Mouse (Mus musculus) spleen, adult 12 weeks (tissue): ENCODE results near the gene Zrsr1.

Experiments
- DNase-seq: peaks from one replicate; pipeline ENCODE4 v3.0.0; 2022; ENCODE audit warnings: low spot score

Zrsr1 gene

DNA sequence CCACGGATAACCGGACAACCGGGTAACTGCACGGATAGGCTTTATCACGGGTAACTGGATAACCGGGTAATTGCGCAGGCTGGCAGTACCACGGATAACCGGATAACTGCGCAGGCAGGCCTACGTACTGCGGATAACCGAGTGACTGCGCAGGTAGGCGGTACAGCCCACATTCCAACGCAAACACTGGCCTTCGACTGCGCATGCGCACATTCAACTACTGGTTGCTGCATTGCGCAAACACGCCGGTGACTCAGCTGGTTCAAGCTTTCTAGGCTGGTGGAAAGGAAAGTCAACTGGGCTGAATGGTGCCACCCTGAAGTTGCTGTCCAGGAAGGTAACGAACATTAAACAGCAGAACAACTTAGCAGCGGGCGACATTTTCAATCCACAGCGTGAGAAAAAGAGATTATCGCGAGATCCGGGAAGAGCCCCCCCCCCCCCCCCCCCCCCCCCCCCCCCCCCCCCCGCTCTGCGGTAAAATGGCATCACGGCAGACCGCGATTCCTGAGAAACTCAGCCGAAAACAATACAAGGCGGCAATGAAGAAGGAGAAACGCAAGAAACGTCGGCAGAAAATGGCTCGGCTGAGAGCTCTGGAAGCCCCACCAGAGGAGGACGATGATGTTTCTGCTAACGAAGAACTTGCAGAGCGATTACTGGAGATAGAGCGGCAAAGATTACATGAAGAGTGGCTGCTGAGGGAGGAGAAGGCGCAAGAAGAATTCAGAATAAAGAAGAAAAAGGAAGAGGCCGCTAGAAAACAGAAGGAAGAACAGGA is 1.1 kb downstream of the Zrsr1 start:
- DNase-seq, result peak; percentile 80

DNA sequence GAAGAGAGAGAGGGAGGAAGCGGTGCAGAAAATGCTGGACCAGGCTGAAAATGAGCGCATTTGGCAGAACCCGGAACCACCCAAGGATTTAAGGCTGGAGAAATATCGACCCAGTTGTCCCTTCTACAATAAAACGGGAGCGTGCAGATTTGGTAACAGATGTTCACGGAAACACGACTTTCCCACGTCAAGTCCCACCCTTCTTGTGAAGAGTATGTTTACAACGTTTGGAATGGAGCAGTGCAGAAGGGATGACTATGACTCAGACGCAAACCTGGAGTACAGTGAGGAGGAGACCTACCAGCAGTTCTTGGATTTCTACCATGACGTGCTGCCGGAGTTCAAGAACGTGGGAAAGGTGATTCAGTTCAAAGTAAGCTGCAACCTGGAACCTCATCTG is 1.8 kb downstream of the Zrsr1 start:
- DNase-seq, result peak; percentile 18

DNA sequence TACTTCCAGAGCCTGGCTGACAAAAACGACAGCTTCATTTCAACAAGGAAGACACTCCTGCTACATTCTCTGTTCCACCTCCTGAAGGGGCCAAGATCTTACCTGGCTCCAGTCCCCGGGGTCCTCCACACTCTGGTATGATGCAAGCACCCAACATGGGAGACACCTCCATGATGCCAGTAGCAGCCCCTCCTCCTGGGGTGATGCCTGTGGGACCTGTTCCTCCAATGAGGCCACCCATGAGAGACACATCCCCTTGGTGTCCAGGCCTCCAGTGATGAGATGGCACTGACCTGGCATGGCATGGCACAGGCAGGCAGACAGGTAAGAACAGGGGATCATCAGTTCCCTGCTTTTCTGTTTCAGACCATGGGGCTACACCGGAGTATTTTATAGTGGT is 6.4 kb downstream of the Zrsr1 start:
- DNase-seq, result no peak

DNA sequence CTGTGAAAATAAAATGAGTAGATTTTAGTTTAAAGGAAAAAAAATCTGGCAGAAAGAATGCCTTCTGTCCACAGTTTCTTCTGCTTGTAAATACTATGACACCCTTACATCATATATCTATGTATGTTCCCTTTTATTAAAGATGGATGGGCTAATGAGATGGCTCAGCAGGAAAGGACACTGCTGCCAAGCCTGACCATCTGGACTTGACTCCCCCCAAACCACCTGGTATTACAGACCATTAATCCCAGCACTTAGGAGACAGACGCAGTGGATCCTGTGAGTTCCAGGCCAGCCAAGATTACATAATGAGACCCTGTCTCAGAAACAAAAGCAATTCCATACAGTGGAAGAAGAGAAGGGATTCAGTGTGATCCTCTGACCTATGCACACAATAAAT is 6.9 kb downstream of the Zrsr1 start:
- no peak for DNase-seq

DNA sequence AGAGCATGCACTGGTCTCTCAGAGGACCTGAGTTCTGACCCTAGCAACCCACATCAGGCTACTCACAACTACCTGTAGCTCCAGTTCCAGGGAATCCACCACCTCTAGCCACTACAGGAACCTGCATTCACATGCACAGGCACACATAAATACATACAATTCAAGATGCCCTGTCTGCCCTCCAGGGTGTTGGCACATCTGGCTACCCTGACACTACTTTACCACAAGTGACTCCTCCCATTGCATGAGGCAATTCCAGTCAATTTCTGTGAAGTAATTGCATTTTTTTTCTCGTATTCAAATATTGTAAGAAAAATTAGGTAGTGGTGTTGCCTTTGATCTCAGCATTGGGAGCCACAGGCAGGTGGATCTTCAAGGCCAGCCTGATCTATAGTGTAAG is 7.4 kb downstream of the Zrsr1 start:
- no peak for DNase-seq

DNA sequence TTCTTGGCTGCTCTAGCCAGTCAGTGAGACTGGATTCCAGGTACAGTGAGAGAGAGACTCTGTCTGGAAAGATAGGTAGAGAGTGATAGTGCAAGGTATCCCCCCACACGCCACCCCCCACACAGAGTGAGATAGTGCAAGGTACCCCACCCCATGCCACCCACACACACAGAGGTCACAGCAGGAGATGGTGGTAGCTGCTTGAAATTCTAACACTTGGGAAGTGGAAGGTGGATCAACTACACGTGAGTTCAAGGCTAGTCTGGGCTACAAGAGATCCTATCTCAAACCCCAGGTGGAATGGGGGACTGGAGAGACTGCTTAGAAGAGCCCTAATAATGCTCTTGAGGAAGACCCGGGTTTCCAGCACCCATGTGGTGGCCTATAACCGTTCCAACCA is 9.2 kb downstream of the Zrsr1 start:
- DNase-seq, result no peak

DNA sequence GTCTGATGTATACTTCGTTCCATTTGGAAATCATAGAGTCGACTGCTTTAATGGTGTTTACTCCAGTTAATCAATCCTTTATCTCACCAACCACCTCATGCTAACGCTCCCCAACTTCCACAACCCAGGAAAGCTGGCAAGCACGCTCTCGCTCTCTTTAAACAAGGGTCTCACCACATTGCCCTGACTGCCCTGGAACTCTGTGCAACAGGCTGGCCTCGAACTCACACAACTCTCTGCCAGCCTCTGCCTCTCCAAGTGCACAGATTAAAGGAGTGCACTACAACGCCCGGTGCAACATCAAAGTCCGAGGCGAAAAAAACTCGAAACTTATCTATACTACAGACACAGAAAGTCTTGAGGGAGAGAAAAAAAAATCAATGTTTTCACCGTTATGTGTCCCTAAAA is 9.7 kb downstream of the Zrsr1 start:
- DNase-seq, result no peak

DNA sequence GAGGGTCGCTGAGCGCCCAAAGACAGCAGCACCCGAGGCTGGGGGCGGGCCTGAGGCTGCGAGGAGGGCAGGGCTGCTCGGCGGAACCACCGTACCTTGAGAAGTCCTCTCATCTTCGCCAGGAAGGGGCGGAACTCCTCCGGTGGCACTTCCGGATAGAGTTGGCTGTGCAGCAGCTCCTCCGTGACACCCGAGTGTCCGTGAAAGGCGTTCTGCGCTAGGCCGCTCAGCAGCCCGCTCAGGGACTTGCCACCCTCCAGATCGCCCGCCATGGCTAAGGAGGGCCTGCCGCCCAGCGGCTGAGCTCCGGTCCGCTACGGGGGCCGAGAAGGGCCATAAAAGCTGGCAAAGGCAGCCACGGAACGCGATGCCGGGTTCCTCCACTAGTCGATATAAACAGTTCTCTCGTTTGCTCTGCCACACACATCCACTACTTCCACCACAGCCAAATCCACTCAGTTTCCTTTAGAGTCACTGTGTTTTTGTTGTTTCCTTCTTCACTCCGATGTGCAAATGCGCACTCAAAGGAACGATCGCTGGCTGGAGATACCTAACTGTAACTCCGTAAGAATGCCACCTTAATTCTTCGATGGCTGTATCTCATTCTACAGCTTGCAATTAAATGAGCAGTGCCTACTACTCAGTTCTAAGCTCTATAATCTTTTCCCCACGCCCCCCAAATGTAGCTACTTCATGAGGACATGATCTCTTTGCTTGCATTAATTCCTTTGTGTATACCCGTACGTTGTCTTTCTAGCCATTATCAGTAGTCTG is 10.4 kb downstream of the Zrsr1 start, which contains the start of the genes Gm28048 and Commd1:
Gm28048 (minus strand) TSS at position 107 of the 774 bp plus-strand sequence.
Commd1 (minus strand) TSS at position 399 of the 774 bp plus-strand sequence.
- peak; percentile 91 for DNase-seq

DNA sequence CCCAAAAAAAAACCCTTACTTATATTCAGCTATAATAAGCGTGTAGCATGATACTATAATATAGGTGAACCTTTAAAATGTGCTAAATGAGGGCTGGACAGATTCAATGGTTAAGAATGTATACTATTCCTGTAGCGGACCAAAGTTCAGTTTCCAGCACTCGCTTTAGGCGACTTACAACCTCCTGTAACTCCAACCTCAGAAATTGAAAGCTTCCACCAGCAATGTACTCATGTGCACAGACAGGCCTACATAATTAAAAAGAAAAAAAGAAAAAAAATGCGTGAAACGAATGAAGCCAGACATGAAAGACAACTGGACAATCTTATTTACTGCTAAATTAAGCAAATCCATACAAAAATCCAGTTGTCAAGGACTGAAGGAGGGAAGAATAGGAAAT is 11.0 kb downstream of the Zrsr1 start:
- no peak for DNase-seq

DNA sequence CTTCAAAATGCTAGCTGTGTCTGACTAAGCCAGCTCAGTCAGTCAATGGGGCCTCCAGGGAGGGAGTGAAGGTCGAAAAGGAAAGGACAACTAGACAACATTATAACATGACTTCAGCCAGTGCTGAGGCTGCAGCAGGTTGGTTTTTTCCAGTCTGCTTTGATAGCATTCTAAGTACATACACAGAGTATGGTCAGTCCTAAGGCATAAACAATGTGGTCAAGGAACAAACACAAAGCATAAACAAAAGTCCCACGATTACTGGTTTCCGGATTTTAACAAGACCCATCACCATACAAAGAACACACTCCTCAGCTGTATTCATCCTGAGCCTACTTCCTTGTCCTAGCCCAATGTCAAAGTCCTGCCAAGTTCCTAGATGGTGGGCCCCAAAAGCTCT is 13.7 kb downstream of the Zrsr1 start:
- DNase-seq, result no peak

DNA sequence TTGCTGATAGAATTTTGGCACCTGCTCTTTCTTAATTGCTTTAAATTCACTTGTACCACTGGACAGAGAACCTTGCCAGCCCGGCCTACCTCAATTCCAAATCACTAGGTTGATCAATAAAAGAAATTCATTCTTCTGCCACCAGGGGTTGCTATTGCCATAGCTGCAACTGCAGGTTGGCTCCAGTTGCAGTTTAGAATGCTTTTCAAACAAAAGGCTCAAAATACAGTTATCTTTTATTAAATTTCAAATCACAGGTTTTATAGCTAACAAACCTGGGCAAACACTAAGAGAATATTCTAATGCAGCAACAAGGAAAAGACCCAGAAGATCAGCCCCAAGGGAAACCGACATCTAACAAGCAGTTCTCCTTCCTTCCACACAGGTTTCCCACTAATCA is 15.6 kb downstream of the Zrsr1 start:
- DNase-seq, result no peak

DNA sequence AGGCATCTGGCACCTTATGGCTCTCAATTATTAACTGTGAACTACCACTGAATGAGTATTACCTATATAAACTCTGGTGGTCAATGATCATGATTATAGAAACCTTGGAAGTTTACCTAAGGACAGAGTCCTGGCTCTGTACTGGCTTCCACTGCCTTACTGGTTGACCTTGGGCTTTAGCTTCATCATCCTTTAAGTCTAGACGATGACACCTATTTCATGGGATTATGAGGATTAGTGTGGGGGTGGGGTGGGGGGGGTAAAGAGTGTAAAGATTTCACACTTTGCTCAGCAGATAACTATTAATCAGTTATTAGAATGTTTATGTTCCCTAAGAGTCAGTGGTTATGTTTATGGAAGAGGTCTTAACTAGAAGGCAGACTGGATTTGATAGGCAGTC is 18.0 kb downstream of the Zrsr1 start:
- no peak for DNase-seq

DNA sequence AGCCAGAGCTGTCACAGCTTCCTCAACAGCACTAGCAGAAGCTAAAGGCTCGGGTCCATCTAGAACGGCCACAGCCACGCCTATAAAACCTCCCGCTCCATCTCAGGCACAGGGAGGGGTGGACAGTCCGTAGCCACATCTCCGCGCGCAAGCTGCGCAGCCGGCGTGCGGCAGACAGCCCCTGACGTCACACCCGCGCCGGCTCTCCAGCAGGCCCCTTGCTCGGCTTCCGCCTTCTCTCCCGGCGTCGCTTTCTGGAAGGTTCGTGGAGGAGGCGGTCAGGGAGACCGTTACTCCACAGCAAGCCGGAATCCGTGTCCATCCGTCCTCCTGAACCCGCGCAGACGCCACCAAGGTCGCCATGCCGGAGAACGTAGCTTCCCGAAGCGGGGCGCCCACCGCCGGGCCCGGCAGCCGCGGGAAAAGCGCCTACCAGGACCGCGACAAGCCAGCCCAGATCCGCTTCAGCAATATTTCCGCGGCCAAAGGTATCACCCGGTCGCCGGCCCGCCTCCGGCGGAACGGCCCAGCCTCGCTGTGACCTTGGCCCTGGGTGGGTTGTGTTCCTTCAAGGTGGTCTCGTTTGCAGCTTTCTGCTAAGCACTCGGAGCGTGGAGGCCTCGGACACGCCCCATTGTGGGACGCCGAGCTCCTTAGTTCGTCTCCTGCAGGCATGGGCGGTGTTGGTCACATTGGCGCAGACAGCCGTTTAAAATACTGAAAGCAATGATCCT is 18.8 kb downstream of the Zrsr1 start, which contains the start of gene Cct4:
Cct4 (plus strand) TSS at position 127 of the 734 bp plus-strand sequence.
- DNase-seq, result peak; percentile 84

DNA sequence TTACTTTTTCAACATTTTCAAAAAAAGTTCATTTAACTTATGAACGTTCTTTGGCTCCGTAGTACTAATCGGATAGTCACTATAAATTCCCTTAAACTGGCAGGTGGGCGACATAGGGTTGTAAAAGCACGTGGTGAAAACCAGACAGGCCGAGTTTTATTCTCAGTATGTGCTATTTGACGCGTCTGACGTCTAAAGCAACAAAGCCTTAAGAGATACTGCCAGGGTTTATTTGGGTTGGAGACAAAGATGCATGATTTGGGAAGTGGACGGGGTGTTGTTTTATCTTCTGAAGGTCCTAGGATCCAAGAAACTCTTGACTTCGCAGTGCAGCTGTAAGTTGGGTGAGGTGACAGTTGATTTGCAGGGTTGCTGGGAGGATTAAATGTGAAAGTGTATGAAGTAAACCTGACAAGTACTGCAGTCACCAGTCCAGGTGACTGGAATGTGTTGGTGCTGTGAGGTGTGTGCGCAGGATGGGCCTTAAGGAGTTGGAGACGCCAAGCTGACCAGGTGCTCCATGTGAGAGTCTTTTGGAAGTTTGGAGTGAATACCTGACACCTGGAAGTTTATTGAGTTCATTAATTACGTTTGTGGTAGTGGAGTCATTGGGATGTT is 19.5 kb downstream of the Zrsr1 start:
- no peak for DNase-seq

DNA sequence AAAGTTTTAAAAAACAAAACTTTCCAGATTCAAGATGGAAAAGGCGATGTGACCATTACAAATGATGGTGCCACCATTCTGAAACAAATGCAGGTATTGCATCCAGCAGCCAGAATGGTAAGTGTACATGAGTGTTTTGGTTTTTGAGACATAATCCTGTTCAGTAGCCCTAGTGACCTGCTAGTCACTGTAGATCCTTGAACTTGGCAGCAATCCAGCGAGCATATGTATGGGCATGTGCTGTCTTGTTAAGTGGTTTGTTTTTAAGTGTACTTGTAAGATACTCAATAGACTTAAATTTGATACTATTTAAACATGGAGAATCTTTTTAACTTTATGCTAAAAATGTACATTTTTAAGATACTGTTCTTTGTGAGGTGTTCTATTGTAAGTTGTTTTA is 22.5 kb downstream of the Zrsr1 start:
- no peak for DNase-seq

DNA sequence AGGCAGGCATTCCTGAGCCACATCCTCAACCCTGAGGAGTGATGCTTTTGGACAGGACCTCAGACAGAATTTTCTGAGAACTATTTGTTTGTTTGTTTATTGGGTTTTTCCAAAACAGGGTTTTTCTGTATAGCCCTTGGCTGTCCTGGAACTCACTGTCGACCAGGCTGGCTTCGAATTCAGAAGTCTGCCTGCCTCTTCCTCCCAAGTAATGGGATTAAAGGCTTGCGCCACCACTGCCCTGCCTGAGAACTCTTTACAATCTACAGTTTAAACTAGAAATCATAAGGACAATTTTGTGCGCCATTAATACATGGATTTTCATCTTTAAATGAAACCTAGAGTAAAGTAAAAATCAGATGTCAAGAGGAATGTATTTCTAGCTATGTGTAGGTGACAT is 23.7 kb downstream of the Zrsr1 start:
- no peak for DNase-seq

DNA sequence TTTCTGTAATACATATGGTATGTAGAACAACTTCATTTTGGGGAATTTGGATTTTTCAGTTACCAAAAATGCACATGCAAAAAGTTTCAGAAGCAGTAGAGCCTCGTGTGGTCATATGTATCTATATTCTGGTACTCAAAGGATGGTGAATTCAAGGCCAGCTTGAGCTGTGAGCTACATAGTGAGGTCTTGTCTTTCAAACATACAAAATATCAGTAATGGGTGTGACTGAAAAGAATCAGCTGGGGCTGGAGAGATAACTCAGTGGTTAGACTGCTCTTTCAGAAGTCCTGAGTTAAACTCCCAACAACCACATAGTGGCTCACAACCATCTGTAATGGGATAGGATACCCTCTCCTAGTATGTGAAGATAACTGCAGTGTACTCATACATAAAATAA is 26.5 kb downstream of the Zrsr1 start:
- no peak for DNase-seq

DNA sequence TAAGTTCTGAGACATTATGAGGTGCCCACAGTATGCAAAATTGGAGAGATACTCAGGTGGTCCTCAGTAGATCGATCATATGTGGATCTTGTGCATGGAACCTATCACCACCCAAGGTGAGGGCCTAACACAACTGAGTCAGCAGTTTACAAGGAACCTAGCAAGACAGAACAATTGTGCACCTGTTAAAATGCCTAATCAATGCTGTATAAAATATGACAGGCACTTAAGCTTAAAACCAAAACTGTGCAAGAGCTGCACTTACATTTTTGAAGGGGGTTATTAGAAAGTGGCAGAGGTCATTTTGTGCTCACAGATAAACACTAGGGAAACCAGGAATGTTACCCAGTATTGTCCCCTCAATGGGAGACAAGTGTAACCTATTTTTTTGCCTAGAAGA is 33.5 kb downstream of the Zrsr1 start:
- DNase-seq, result no peak

DNA sequence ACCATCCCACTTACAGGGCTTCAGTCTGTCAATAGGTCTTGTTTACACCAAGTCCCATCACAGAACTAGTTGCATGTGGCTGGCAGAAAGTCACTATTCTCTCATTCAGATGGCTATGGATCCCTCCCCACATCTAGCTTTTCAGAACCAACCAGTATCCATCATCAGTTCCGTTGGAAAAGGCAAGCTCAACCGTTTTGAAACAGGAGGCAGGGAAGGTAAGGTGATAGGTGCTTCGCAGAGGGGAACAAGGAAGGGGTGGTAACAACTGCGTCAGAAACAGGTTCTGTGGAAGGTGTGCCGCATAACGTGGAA is 35.3 kb downstream of the Zrsr1 start:
- no peak for DNase-seq

DNA sequence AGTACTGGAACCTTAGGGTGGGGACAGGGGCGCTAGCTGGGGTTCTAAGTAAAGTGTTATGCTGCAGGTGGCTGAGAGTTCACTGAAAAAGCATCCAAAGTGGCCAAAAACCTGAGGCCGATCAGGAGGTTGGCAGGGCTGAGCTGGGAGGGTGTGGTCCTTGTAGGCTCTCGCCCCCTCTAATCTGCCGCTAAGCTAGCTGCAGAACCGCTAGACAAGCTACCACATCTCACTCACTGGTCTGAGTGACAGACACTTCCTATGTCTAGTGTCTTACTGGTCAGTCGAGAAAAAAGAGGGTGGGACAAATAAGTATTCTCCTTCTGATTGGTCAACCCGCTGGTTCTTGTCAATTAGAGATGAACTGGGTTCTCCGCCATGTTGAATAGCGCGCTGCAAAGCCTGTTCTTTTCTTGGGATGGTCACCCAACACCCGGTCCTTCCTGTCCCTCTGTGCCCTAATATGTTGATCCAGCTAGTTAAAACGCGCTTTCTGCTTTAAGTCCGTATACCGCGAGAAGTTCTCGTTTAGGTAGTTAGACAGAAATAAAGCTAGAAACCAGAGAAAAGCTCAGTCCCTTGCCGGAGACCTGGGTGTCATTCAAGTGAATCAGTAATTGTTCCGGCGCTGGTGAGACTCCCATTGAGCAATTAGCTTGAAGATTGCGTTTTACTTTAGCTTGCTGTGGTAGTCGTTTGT is 35.8 kb downstream of the Zrsr1 start, which contains the start of gene Fam161a:
Fam161a (plus strand) TSS at position 51 of the 700 bp plus-strand sequence.
- DNase-seq, result peak; percentile 61

DNA sequence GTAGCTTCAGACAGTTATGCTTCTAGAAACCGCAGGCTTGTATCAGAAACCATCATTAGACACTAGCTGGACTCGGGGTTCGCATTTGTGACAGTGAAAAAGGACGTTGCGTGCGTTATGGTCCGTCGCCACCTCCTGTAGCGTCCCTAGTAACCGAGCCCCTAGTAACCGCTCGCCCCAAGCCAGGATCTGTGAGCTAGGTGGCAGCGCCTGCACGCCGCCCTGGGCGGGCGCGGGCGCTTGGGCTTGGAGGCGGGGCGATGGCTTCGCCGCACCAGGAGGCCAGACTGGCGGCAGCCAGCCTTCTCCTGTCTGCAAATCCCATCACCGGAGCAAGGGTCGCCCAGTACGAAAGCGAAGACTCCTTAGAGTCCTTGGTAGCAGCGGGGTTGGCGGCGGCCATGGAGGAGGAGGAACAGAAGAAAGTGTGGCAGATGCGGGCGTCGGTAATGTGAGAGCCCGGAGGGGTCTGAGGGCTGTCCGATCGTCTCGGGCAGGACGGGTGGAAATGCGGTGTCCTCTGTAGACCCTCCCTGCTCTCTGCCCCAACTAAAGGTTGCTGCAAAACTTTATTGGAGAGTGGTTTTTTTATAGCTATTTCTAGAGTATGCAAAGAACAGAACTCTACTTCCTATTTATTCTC is 36.5 kb downstream of the Zrsr1 start:
- peak; percentile 73 for DNase-seq
